Mouse (Mus musculus) left cerebral cortex, adult 9 months (tissue): ENCODE results near the gene Golgb1.

ENCODE experiments used
- DNase-seq, 2 experiments: peaks; one replicate each; pipeline ENCODE4 v3.0.0; 2022; ENCODE audit warnings: low spot score in 2 of 2

Gene Golgb1

DNA sequence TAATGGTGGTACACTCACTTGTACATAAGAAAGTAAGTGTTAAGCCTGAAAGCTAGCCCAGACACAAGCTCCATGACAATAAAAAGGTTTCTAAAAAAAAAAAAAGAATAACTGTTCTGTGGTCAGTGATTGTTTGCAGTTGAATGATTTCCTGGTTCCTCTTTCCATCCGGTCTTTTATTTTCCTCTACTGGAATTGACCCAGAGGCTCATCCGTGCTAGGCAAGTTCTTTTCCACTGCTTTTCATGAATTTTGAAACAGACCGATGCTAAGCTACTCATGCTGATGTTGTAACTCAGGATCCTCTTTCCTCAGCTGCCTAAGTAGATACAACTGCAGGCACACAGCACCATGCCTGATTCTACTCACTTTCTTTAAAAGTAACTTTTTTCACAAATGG lies 45.5 kb downstream of the Golgb1 start:
- no peak for DNase-seq

DNA sequence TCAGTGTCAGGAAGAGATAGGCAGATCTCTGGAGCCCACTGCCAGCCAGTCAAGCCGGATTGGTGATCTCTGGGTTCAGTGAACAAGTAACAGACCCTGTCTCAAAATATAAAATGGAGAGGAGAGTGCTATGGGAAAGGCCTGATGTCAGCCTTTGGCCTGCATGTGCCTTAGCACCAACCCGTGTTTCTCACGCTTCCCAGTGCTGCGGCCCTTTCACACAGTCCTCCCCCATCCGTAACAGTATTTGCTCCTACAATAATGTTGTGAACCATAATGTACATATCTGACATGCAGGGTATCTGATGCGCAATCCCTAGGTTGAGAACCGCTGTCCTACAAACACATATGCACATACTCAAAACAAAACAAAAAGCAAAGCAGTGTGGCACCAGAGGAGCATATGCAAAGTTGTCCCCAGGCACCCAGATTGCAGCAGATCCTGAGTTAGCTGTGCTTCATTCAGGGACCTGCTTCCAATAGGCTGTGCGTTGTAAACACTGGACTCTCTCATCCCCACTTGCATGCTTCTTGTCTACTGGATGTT lies 46.2 kb downstream of the Golgb1 start:
- DNase-seq: no peak

DNA sequence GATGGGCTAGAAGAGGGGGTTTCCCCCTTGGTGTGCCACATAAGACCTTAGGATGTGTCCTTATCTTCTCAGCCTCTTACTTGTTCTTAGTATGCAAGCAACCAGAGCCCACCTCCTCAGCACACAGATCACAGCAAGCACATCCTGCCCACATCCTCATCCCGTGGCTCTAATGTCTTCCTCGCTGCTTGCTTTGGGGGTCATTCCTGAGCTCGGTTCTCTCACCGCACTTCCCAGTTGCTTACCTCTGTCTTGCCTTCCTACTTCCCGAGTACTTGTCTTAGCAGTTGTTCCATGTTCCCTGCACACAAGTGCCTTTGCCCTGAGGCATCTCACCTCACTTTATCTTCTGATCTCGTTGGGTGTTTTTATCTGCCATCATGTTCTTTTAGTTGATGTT lies 47.0 kb downstream of the Golgb1 start:
- DNase-seq: no peak

DNA sequence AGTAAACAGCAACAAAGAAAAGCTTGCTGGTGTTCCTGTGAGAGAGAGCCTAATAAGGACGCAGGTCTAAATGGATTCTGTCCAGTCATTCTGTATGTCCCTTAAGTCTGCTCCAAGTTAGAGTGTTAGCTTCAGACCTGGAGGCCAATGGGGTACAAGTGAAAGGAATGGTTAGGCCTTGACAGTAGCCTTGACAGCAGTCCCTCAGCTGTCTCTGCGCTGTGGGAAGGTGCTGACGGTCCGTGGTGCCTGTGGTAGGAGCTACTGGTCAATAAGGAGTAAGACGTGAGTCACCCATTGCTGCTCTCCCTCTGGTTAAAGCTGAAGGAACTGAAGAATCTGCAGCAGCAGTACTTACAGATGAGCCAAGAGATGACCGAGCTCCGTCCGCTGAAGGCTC lies 49.4 kb downstream of the Golgb1 start:
- no peak for DNase-seq

DNA sequence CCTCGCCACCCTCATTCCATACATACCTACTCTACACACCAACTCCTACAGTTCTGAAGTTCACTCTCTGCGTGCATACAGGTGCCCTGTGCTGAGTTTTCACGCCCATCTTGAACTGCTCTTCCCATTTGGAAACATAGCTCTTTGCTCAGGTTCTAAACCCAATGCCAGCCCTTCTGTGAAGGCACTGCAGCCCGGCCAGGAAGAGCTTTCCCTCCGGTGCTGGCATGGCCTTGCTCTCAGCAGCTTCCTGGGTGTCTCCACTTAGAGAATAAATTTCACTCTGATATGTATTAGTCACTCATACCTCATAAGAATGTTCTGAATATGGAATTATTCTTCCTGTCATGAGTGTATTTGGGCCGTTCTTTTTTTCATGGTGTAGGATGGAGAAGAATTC lies 50.4 kb downstream of the Golgb1 start:
- DNase-seq: no peak

DNA sequence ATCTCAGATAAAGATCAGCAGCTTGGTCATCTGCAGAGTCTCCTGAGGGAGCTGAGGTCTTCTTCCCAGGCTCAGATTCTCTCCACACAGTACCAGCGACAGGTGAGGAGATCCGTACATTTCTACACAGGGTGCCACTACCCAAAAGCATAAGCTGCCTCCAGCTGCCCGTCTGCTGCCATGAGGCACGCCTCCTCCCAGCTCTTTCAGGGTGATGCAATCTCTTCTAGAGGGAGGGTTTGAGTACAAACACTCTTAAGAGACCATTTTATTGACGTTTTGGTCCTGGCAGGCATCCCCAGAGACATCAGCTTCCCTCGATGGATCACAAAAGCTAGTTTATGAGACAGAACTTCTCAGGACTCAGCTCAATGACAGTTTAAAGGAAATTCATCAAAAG lies 50.9 kb downstream of the Golgb1 start:
- no peak for DNase-seq

DNA sequence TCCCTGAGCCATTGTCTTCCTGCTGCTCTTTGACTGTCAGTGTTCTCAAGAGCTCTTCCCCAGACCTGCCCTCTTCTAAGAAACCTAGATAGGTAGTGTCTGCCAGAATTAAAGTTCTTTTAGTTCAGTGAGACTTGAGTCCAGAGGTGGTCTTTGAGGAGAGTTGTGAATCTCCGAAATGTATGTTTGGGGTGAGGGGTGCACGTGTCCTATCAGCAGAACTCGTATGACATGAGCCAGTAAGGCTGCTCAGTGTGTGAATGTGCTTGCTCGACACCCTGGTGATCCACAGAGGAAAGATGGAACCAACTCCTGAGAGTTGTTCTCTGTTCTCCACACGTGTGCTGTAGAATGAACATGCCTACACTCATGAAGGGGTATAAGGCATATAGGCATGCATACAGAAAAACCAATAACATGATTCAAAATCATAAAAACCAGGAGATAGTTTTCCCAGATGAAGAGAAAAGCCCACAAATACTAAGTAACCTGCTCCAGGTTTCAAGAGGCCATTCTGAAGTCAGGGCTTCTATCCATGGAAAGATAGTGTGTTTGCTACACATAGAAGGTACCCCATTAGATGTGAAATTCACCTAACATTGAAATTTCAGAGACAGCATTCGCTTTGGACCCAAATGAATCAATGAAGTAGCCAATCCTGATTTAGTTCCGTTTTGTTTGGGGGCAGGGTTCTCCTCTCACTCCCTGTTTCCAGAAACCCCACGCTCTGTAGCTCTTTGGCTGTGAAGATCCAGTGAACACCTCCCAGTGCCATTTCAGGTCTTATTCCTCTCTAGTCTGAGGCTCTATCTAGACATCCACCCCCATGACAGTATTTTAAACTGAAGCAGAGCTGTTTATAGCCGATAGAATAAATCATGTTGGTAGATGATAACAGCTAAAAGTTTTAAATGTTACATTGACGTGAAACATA lies 51.8 kb downstream of the Golgb1 start:
- no peak for DNase-seq

DNA sequence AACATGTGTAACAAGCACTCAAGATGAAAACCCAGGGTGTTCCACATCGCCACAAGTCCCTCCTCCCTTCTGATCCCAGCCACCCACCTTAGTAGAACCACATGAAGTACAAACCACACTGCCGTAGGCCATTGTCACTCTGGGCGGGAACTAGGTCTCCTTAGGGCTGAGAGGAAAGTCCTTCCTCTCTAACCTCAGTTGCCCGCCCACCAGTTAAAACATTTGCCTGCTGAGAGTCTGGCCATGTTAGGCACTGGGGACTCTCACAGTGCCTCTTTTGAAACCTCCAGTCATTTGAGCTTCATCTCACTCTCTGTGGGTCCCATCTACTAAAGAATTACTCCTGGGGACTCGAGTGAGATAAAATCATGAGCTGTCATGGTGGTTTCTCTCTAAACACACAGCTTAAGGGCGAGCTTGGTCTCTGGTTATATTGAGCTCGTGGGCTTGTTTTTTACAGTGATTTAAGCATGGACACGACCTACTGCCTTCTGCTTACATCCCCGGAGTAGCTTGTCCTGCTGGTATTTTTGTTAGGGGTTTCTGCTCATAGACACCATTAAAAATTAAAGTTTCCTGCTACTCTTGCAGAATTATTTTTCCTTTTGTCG lies 52.7 kb downstream of the Golgb1 start:
- no peak for DNase-seq

DNA sequence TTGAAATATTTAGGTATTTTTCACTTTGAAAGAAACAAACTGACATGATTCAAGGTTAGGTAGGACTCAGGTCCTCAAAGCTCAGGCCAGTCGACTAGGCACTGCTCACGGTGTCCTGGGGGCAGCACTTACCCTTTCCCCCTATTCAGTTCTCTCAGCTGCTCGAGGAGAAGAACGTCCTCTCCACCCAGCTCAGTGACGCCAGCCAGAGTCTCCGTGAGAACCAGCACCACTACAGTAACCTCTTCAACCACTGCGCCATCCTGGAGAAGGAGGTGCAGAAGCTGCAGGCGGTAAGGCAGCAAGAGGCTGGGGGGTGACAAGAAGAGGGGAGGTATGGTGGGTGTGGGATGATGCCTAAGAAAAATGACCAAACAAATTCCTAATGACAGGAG lies 53.2 kb downstream of the Golgb1 start:
- DNase-seq: no peak

DNA sequence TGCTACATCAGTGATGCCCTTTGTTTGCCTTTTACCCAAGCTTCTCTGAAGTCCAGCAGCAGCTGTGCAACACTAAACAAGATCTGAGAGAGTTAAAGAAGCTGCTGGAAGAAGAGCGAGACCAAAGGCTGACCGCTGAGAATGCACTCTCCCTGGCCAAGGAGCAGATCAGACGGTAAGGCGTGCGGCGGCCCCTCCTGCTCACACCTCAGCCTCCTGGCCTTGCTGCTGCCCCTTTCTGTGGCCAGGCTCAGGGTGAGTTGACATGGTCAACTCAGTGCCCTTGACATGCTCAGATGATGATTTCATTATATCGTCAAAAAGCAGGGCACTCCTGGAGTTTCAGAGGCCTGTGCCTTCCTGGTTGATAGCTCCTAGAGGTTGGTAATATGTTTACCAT lies 54.3 kb downstream of the Golgb1 start:
- DNase-seq: no peak

DNA sequence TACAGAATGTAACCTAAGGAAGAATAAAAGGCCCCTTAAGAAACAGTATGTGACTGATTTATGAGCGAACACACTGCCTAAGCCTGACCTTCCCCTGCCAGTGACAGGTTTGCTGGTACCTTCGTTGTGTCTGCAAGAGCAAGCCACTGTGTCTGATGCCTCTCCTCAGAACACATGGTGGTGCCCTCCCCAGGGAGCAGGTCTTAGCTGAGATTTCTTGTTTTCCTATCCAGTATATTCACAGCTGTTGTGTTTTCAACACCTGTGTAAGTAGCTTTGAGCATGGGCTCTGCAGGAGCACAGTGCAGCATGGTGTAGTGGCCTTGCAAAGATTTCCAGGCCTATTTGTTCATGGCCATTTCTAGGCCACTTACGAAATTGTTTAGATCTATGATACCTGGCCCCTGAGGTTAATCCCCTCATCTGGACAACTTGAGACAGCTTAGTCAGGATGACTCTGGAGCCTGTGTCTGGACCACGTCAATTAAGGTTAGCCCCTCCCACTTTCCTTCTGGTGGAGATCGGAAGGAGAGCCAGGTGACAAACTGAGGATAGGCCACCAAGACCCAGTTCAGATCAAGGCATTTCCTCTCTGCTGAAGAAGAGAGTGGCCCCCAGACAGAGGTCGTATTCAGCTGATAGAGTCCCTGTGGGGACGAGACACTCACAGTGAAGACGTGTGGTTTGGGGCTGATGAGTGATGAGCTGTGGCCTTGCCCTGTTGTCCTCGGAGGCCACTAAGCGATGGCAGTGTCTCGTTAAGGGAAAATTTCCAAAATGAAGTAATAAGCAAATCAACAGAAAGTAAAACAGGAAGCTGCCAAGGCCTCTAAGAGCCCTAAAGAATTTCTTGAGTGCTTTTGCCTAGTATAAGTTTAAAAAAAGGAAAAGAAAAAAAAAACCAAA lies 55.5 kb downstream of the Golgb1 start:
- no peak for DNase-seq

DNA sequence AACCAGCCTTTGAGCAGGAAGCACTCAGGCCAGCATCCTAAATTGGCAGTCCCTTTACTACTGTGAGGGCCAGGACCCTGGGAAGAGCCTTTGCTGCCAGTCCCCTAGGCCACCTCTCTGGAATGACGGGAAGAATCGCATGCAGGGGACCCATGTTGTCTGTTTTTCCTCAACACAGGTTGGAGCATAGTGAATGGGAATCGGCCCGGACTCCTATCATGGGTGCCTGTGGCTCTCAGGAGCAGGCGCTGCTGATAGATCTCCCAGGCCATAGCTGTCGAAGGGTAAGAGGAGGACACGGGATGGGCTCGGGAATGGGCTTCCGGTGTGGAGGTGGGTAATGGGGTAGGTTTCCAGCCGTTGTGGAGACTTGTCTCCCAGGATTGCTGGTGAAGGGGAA lies 56.4 kb downstream of the Golgb1 start:
- no peak for DNase-seq

DNA sequence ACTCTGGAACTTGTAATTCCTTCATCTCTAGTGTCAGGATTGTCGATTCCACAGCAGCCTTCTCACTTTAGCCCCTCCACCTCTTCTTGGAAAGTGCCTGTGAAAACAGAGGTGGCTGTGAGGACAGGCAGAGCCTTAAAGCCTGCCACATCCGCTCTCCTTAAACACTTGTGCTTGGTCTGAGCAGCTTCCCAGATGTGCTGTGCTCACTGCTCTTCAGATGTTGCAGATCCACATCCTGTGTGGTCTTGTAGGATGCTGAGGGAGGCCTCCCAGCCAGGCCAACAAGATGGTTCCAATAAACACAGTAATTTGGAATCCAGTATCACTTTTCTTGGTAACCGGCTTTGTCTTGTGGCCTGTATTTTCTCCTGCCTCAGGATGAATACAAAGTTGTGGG lies 57.0 kb downstream of the Golgb1 start:
- no peak for DNase-seq

DNA sequence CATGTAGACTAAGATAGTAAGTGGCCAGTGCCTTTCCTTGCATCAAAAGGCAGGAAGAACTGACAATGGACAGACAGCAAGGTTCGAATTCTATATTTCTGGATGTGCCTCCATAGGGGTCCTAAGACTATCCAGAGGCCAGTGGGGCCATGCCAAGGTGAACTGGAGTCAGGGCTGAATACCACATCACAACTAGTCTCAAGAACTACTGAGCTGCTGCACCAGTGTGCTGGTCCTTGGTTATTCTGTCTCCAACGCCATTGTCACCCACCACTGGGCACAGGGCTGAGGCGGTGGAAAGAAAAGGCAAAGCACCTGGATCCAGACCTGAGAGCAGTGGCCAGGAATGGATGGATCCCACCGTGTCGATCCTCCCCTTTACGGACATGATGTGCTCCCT lies 57.6 kb downstream of the Golgb1 start:
- no peak for DNase-seq

DNA sequence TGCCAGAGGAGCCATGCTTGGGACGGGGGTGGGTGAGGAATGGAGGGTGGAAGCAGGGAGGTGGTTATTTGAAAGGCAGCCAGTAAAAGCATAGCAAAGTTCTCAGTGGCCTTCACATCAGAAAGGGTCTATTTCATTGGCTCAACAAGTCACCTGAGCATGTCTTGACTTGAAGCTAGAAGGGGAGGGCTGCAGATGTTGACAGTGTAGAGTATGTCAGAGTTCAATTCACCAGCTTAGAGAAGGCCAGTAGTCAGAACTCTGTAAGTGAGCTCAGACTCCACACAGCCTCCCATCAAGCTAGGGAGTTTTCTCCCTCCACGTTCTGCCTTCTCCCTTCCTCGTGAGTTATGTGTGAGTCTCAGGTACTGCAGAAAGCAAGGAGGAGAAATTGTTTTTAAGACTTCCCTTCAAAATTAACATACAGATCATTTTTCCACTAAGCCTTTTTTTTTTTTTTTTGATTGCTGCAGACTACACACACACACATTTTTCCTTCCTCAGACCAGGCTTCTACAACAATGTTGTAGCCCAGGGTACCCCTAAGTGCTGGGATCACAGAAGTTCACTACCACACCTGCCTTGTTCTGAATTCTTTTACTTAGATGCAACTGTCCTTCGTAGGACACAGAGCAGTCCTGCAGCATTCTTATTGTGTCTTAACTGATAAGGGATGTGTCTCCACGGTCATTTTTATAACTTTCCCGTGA lies 59.3 kb downstream of the Golgb1 start:
- no peak for DNase-seq

DNA sequence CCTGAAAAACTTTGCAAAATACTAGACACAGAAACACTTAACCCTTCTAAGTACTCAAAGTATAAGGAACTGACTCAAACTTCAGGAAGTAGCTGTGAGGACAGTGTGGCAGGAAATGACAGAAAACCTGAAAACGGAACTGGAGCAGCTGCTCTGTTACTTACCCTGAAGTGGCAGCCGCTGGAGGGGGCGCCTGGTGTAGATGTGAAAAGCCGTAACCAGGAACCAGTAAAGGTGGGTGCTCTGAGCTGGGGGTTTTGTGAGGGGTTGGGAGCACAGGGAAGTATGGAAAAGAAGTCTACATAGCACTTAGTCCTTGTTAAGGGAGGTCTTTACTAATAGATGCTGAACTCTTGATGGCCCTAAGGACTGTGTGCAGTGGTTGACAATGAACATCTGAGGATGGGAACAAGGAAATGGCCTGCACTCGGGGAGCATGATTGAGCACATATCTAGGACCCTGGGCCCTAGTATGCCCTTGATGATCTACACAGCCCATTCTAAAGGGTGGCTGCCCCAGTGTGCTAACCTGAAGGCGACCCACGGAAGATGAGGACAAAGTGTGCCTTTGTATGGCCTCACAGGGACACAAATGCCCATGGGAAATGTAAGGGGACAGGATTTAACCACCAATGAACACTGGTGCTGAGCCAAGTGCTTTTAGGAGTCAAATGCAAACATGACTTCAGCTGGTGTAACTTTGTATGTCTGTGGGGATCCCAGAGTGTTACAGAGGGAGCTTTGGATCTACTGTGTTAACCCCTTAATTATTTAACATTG lies 60.1 kb downstream of the Golgb1 start, which contains the start of gene Hcls1:
Hcls1 (plus strand) TSS at position 143 of the 780 bp plus-strand sequence.
- no peak for DNase-seq

DNA sequence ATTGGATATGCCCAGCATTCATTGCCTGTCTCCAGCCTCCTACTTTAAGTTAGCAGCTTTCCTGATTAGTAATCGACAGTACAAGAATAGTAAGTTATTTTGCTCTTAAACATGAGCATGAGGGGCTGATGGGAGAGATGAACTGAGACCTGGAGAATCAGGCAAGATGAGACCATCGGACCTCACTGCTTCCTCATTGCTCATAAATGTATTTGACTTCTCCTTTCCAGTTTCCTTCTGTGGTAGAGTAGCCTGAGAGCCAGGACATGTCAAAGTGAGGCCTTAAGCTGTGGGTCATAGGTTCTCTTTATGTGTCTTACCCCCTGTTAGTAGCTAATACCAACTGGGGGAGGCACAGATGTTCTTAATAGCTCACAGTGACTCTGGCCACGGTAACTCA lies 60.9 kb downstream of the Golgb1 start:
- DNase-seq: no peak

DNA sequence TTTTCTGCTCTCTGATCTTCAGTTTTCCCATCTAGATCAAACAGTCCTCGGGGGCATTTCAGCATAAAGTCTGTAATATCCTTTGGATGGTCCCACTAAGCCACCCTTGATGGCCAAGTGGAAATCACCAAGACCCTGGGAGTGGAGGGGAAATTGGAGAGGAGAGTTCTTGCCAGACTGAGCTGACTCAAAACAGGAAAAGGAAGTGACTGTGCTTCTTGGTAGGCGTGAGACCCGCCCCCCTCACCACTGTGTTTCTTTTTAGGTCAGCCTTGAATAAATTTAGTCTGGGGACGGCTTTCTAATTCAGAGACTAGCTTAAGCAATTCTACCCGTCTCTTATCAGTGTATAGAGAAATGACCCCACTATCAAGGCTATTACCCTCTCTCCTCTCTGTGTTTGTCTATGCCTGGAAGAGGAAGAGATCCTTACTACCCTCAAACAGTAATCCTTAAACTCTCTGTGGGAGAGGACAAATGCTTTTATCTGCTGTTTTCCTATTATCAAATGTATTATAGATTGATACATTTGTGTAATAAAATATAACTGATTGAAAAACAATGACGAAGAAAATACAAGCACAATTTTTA lies 66.3 kb downstream of the Golgb1 start:
- DNase-seq: peak in 1 of 2 experiments; percentile 40

DNA sequence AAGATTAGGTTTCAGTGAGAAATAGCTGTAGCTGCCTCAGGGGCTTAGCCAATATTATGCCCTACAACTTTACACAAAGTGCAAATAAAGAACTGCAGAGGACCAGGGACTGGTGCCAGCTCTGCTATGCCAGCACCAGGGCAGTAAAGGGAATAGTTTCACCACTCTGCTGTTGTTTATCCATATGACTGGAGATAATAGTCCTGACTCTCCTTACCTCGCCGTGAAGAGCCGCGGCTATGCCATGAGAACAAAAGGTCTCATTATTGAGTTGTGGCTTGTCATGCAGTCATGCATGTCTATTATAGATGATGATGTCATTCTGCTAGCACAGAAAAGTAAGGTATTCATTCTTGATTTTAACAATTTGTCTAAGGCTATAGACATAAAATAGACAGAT lies 67.0 kb downstream of the Golgb1 start:
- DNase-seq: no peak

DNA sequence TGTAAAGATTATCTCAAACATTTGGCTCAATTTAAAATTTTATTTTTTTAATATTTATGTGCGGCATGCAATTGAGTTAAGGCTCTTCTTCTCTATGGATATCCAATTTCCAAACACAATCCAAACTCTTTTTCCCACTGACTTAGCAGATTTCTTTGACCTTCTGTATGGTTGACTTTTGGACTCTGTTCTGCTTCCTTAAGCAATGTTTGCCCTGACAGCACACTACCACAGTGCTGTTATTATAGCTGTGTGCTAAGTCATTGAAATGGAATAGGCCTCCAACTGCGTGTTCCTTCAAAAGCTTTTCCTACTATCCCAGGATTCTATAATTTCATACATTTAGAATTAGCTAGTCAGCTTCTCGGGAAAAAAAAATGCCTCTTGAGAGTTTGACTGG lies 68.7 kb downstream of the Golgb1 start:
- DNase-seq: no peak
